Mouse (Mus musculus): ENCODE measurements around the gene Btbd11. TPM values are rescaled to one million over a fixed set of nuclear protein-coding genes. Genes with fewer than 3 reads are reported as not detected.

Btbd11 gene
- 10 to 100 TPM; 14.2 to 20.9 TPM for total RNA-seq (2021)
- long read RNA-seq, experiment 1, full-length matches to known transcripts, result 6 of 10 reads
- long read RNA-seq, experiment 1, partial matches to known transcripts, result 2 of 10 reads
- long read RNA-seq, experiment 1, other reads (novel, unspliced or antisense), result 2 of 10 reads
- long read RNA-seq, experiment 2, partial matches to known transcripts, result 5 of 8 reads
- long read RNA-seq, experiment 2, other reads (novel, unspliced or antisense), result 3 of 8 reads

DNA sequence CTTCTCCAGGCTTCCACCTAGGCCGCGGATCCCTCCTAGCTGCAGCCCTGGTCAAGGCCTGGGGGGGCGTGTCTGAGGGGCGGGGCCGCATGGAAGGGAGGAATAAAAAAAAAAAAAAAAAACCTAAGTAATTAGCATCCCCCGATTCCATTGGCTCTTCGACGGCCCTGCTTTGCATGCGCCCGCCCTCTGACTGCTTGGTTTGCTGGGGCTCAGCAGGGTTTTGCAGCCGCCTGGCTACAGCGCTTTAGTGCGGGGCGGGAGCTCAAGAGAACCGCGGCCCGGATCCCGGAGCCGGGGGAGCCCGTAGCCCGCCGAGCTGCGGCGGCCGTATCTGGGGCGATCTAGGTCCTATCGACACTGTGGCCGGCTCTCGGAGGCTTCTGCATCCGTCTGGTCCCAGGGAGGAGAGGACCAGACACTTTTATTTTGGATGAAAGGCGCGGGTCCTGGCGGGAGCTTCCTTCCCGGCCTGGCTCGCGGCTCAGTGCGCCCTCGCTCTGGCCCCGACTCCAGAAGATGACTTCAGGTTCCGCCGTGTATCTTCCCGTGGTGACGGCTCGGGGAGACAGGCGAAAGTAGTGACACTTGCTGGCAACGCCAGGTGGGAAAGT, at the start of gene Btbd11:
Gene Btbd11, plus strand, starts transcription at position 210 of the 614 bp plus-strand sequence.
- peak; percentile 73 to 88 for DNase-seq (ENCODE audit: low spot score in 2 of 2)

DNA sequence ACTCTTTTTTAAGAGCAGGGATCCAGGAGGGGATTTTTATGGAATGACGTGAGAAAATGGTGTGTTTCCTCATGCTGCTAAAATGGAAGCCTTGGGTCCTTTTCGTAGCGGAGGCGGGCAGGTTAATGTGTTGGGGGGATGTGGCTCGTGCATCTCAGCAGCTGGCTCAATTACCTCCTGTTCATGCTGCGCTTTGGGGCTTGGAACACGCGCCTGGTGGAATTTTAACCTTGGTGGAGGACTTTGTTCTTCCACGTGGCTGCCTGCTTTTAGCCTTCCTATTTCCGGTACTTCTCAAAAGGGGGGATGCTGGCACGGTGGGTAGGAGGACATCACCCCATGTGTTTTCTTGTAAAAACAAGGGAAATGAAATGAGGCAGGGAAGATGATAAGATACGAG, 47.9 kb upstream of the Btbd11 start:
- no peak for DNase-seq (ENCODE audit: low spot score in 2 of 2)

GRCm38 (mm10) chr10:85341867-85342266, 44.7 kb upstream of the Btbd11 start:
- DNase-seq (ENCODE audit: low spot score in 2 of 2), result no peak

DNA sequence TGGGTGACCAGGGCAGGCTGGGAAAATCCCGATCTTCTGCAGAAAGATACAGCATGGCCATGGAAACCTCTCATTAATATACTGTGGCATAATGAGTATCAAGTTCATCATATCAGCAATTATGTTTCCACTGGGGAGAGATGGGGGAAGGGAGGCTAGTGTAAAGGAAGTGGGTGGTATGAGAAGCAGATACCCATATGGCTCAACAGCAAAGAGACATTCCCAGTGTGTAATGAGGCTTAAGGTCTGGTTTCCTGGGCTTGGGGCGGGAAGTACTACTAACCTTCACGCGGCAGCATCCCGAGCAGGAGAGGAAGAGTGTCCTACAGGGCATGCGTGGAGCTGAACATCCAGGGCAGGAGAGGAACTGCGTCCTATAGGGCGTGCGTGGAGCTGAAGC, 39.4 kb upstream of the Btbd11 start:
- DNase-seq (ENCODE audit: low spot score in 2 of 2), result no peak

DNA sequence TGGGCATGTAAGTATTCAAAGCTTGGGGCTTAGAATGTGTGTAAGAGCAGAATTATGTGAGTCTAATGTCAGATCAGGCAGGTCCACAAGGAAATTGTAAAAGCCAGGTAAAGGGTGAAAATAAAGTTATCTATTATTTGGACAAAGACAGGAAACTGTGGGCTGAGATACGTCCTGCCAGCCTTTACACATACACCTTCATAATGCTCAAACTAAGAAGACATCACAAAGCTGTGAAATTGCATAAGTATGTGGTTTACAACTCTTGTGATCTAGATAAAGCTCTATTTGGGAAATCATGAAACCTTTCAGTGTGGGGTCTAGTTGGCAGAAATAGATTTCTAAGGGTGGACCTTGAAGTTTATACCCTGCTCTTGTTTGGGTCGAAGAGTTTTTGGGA, 34.1 kb upstream of the Btbd11 start:
- no peak for DNase-seq (ENCODE audit: low spot score in 2 of 2)

GRCm38 (mm10) chr10:85354270-85354669, 32.3 kb upstream of the Btbd11 start:
- DNase-seq (ENCODE audit: low spot score in 2 of 2), result no peak

- no peak for DNase-seq (ENCODE audit: low spot score in 2 of 2)
Measured at GRCm38 (mm10) chr10:85359501-85360066, 27.0 kb upstream of the Btbd11 start.

- DNase-seq (ENCODE audit: low spot score in 2 of 2), result no peak
Measured at GRCm38 (mm10) chr10:85362766-85363442, 23.7 kb upstream of the Btbd11 start.

GRCm38 (mm10) chr10:85366876-85367275, 19.7 kb upstream of the Btbd11 start:
- DNase-seq (ENCODE audit: low spot score in 2 of 2), result no peak

DNA sequence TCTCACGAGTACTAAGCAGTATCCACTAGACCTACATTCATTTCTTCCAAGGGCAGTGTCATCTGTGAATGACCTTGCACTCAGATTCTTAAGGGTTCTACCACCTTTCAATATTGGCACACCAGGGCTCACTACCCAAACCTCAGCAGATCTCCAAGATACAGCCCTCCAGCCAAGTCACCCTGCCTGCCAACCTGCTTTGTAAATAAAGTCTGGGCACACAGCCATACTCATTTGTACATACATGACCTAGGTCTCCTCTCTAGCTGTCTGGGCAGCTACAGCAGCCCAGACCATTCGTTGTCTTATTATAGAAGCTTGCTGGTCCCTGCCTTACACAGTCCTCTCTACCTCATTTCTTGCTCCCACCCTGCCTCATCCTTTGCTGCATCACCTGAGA, 15.3 kb upstream of the Btbd11 start:
- DNase-seq (ENCODE audit: low spot score in 2 of 2), result no peak

GRCm38 (mm10) chr10:85372108-85372507, 14.5 kb upstream of the Btbd11 start:
- no peak for DNase-seq (ENCODE audit: low spot score in 2 of 2)

GRCm38 (mm10) chr10:85378972-85379371, 7.6 kb upstream of the Btbd11 start:
- DNase-seq (ENCODE audit: low spot score in 2 of 2), result no peak

GRCm38 (mm10) chr10:85382981-85383380, 3.6 kb upstream of the Btbd11 start:
- DNase-seq (ENCODE audit: low spot score in 2 of 2), result no peak

DNA sequence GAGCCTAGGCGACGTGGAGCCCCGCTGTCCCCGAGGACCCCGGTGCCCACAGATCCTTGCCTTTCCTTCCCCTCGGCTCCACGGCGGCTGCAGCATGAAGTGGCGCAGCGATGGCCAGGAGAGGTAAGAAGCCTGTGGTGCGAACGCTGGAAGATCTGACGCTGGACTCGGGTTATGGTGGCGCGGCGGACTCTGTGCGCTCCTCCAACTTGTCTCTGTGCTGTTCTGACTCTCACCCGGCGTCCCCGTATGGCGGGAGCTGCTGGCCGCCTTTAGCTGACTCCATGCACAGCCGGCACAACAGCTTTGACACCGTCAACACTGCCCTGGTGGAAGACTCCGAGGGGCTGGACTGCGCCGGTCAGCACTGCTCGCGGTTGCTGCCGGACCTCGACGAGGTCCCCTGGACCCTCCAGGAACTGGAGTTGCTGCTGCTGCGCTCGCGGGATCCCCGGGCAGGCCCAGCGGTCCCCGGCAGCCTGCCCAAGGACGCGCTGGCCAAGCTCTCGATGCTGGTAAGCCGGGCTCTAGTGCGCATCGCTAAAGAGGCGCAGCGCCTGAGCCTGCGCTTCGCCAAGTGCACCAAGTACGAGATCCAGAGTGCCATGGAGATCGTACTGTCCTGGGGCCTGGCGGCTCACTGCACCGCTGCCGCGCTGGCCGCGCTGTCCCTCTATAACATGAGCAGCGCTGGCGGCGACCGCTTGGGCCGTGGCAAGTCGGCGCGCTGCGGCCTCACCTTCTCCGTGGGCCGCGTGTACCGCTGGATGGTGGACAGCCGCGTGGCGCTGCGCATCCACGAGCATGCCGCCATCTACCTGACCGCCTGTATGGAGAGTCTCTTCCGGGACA, 831 bp downstream of the Btbd11 start:
- peak; percentile 8 to 37 for DNase-seq (ENCODE audit: low spot score in 2 of 2)

DNA sequence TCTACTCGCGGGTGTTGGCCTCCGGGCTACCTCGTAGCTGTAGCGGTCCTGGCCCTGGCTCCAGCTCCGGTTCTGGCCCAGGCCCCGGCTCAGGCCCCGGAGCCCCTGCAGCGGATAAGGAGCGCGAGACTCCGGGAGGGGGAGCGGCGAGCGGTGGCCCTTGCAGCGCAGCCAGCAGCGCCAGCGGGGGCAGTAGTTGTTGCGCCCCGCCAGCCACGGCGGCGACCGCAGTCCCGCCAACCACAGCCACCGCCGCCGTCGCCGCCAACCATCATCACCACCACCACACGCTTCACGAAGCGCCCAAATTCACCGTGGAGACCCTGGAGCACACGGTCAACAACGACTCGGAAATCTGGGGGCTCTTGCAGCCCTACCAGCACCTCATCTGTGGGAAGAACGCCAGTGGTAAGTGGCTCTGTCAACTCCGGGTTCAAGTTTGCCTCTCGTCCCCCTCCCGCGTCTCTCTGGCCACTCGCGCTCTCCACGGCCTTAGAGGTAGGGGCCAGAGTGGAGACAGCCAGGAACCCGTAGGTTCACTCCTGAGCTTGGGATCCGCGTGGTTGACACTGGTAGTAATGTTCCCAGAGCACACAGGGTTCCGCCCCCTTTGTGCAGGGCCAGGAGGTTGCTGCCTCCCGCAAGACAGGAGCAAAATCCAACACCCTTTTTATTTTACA, 1.6 kb downstream of the Btbd11 start:
- peak in 1 of 2 experiments; percentile 2 for DNase-seq (ENCODE audit: low spot score in 2 of 2)

DNA sequence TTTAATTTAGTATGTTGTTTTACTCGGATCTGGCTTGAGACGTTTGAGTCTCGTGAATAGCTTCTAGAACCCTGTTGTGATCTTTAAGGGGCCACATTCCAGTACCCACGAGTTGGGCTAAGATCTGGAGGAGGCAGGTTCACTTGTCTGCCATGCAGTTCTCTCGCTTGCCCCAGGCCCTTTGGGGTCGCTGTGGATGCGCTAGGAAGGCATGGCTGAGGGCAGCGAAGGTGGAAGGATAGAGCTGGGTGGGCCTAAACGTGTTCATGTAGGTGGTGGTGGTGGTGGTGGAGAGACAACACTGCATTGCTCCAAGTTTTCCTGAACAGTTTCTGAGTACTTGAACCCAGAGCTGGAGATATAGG, 2.1 kb downstream of the Btbd11 start:
- DNase-seq (ENCODE audit: low spot score in 2 of 2), result peak; percentile 11 to 14

GRCm38 (mm10) chr10:85389286-85390139, 2.9 kb downstream of the Btbd11 start:
- no peak for DNase-seq (ENCODE audit: low spot score in 2 of 2)

- no peak for DNase-seq (ENCODE audit: low spot score in 2 of 2)
Measured at GRCm38 (mm10) chr10:85393016-85393415, 6.4 kb downstream of the Btbd11 start.

DNA sequence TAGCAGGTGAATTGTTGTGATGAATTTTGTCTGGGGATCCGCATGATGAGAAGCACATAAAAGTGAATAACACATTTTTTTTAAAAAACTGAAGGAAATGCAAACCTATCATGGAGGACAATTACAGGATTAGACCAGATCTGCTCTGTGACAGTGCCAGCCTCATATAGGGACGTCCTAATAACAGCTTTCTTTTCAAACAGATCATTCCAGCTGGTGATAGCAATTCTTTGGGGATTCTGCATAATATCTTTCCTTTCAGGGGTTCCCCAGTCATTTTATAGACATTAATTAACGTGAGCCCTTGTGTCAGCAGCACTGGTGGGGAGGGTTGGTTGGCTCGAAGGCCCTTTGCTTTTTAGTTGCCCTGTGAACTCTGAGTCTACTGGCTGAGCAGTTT, 7.9 kb downstream of the Btbd11 start:
- no peak for DNase-seq (ENCODE audit: low spot score in 2 of 2)

GRCm38 (mm10) chr10:85411120-85411519, 24.5 kb downstream of the Btbd11 start:
- DNase-seq (ENCODE audit: low spot score in 2 of 2), result no peak
